Mouse (Mus musculus) hindbrain, embryonic 10.5 days (tissue): Measurements from ENCODE around the gene Rrp36. TPM values are rescaled to one million over a fixed set of nuclear protein-coding genes. Genes with fewer than 3 reads are reported as not detected.

Experiments
- DNase-seq: peaks from one replicate; pipeline ENCODE4 v3.0.0-alpha.2; 2017; ENCODE audit warnings: low spot score
- H3K27ac ChIP-seq: fragments of 300-500 bp; sonication (generic); 2 replicates; pipeline ENCODE4 v1.5.1; 2016; ENCODE audit warnings: mild to moderate bottlenecking, moderate library complexity
- H3K27me3 ChIP-seq: fragments of 300-500 bp; sonication (generic); 2 replicates; pipeline ENCODE4 v1.6.1; 2016; ENCODE audit warnings: mild to moderate bottlenecking; ENCODE audit not compliant: poor library complexity, insufficient read depth, severe bottlenecking
- H3K36me3 ChIP-seq: fragments of 300-500 bp; sonication (generic); 2 replicates; pipeline ENCODE4 v1.6.1; 2016; ENCODE audit warnings: mild to moderate bottlenecking, moderate library complexity
- H3K4me1 ChIP-seq: fragments of 300-500 bp; sonication (generic); replicated peaks from 2 replicates; pipeline ENCODE4 v1.6.1; 2016; ENCODE audit warnings: mild to moderate bottlenecking
- H3K4me3 ChIP-seq: fragments of 300-500 bp; sonication (generic); 2 replicates; pipeline ENCODE4 v1.5.1; 2016; ENCODE audit warnings: mild to moderate bottlenecking, moderate library complexity
- H3K9me3 ChIP-seq: fragments of 300-500 bp; sonication (generic); 2 replicates; pipeline ENCODE4 v1.6.1; 2016; ENCODE audit warnings: mild to moderate bottlenecking, moderate library complexity
- WGBS: fragments of 180-500 bp; shearing (Covaris S2); methylation state at CpG from one replicate; pipeline ENCODE4 v1.1.7; 2016; 5-methylcytosine and 5-hydroxymethylcytosine counted together
- polyA plus RNA-seq: library from polyadenylated mRNA; unstranded; fragments of >200 nt; fragmentation: Nextera tagmentation; extraction: Ambion mirVana; gene quantifications from 2 replicates; pipeline ENCODE4 v1.2.1, GENCODE M21; 2016

Gene Rrp36
- polyA plus RNA-seq, 1 experiment from 2014 or later: 67.5 TPM

DNA sequence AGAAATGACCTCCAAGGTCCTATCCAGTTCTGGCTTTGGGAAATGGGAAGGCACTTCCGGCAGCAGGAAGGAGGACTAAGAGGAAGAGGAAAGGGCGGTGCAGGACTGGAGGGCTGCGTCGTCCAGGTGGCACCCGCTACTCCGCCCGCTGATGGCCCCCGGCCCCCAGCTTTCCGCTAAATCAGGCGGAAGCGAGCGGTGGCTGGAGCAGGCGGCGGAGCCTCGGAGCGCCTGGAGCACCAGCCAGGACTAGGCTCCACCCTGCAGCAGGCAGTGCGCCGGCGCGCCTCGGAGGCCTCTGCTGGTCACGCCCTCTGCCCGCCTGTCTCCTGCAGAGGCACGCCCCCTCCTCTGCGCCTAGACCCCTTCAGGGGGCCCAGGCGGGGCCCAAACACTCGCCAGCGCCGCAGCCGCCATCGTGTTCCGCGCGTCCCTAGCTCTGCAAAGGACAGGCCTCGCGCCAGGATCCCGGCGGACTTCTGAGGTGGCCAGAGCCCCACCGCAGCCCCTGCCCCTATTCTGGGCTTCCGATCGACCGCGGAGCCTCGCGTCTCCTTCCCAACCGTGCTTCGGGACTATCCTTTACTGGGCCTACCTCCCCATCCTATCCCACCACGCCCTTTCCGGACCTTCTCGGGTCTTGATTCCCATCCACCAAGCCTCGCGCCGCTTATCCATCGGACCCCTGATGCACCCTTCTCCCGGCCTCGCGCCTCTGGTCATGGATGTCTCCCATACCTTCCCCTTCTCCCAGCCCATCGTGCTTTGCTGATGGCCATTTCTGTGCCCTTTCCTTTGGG, 23.7 kb downstream of the Rrp36 start, which contains the start of gene Cul7:
Gene Cul7 (plus strand): TSS at position 106 of the 800 bp plus-strand sequence.
- H3K4me3 ChIP-seq: peak within 1 kb of the TSS; percentile 65
- WGBS: under 1% methylated on average over 58 of the region's 58 CpGs
- H3K27me3 ChIP-seq: no peaks in the 10 kb centered on the region
- peak within 1 kb of the TSS; percentile 96 for H3K27ac ChIP-seq
- H3K4me1 ChIP-seq: peaks cover 53% of the 10 kb centered on the region
- H3K36me3 ChIP-seq: peaks cover 60% of the 10 kb centered on the region
- H3K9me3 ChIP-seq: no peaks in the 10 kb centered on the region
- peak; percentile 94 for DNase-seq

DNA sequence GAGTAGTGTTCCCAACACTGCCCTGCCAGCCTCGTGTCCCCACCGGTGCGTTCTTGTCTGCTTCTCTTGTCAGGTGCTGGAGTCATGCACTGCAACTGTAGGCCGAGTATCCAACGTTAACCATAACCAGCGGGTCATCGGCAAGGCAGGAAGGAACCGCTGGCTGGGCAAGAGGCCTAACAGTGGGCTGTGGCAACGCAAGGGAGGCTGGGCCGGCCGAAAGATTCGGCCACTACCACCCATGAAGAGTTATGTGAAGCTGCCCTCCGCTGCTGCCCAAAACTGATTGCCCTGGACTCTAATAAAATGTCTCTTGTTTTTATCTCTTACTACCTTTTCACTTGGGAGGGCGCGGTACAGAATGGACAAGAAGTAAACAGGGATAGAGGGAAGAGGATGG, 24.3 kb downstream of the Rrp36 start:
- Histone ChIP-seq H3K4me3 (peak overlapping the region; percentile 65), H3K36me3 (peaks cover 54% of the 10 kb centered on the region), H3K9me3 (no peaks in the 10 kb centered on the region), H3K4me1 (peaks cover 59% of the 10 kb centered on the region), H3K27me3 (no peaks in the 10 kb centered on the region), H3K27ac (peak overlapping the region; percentile 96)
- no peak for DNase-seq
- WGBS: 39% methylated on average over 15 of the region's 15 CpGs

DNA sequence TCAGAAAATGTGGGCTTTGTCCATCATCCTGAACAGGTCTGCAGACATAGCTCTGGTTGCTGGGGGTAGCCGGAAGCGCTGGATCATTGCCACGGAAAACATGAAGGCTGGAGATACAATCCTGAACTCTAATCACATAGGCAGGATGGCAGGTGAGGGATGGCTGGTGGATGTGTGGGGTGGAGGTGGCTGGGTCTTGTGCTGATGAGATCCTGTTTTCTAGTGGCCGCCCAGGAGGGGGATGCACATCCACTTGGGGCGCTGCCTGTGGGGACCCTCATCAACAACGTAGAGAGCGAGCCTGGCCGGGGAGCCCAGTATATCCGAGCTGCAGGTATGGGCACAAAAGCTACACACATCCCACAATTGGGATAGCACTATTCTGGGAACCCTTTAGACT, 25.7 kb downstream of the Rrp36 start:
- no peaks in the 10 kb centered on the region for H3K9me3 ChIP-seq
- H3K4me1 ChIP-seq: peaks cover 67% of the 10 kb centered on the region
- H3K4me3 ChIP-seq: no peak overlapping the region
- no peaks in the 10 kb centered on the region for H3K27me3 ChIP-seq
- WGBS: 89% methylated on average over 9 of the region's 9 CpGs
- no peak for DNase-seq
- H3K36me3 ChIP-seq: peaks cover 40% of the 10 kb centered on the region
- H3K27ac ChIP-seq: no peak overlapping the region

DNA sequence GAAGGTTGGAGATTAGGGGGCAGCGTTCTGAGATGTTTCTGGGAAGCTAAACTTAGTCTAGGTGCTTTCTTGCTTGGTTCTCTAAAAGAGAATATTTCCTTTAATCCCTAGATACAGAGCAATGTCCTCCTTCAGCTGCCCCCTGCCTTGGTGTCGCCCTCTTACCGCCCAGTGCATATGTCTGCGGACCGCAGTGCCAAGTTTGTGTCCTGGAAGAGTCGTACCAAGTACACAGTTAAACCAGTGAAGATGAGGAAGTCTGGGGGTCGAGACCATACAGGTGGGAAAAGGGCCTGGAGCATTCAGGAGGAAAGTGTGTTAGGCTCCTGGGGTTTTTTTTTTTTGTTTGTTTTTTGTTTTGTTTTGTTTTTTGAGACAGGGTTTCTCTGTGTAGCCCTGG, 26.9 kb downstream of the Rrp36 start:
- no peaks in the 10 kb centered on the region for H3K9me3 ChIP-seq
- DNase-seq: no peak
- peaks cover 30% of the 10 kb centered on the region for H3K36me3 ChIP-seq
- WGBS: 92% methylated on average over 7 of the region's 7 CpGs
- H3K27ac ChIP-seq: no peak overlapping the region
- peak overlapping the region; percentile 86; the same call in 1 of the 2 replicates for H3K4me3 ChIP-seq
- peaks cover 56% of the 10 kb centered on the region for H3K4me1 ChIP-seq
- no peaks in the 10 kb centered on the region for H3K27me3 ChIP-seq

DNA sequence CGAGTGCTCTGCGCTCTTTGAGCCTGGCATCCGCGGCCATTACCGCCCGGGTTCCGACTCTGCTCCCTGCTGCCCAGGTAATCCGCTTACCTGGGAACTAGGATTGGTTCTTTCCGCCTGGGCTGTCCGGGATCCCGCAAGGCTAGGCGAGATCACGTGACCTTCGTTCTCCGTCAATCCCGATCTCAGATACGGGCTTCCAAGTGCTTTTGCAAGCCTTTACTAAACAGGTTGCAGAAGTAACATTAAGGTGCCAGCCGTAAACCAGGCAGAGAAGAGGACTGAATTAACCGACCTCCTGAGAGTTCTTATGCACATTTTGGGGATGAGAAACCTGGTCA, 27.9 kb downstream of the Rrp36 start:
- no peak for DNase-seq
- H3K4me3 ChIP-seq: peak overlapping the region; percentile 86
- no peaks in the 10 kb centered on the region for H3K27me3 ChIP-seq
- WGBS: under 1% methylated on average over 19 of the region's 19 CpGs
- peaks cover 47% of the 10 kb centered on the region for H3K4me1 ChIP-seq
- H3K27ac ChIP-seq: peak overlapping the region; percentile 90
- peaks cover 30% of the 10 kb centered on the region for H3K36me3 ChIP-seq
- H3K9me3 ChIP-seq: no peaks in the 10 kb centered on the region

DNA sequence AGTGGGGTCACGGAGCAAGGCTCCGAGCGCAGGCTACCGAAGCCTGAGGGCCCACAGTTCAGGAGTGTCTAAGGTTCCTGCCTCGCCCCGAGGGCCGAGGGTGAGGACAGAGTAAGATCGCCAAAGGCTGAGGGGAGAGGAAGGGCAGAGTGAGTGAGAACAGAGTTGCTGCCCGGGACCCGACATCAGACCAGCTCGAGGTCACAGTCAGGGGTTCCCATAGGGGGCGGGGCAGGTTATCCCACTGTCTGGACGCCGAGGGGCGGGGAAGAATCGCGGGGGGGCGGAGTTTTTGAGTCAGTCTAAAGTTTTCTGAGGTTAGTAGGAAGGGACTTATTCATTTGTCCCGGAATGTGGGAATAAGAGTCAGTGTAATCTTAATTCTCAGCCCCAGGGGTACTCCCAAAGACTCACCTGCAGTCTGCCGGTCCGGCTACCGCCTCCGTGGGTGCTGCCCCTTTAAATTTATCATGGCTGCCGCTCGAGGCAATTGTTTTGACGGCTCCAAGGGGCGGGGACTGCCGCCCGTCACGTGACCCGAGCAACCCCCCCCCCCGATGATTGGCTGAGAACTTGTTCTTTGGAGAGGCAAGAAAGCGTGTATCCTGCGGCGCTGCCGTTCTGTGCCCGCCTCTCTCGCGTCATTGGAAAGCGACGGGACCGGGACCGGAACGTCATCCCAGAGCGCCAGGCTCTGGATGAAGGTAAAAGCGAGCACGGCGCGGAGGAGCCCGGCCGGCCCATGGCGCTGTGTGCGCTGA, 28.4 kb downstream of the Rrp36 start, which contains the start of the genes Klc4 and Mrpl2:
Gene Klc4 (minus strand): TSS at position 462 of the 761 bp plus-strand sequence.
Gene Mrpl2 (plus strand): TSS at position 669 of the 761 bp plus-strand sequence.
- Histone ChIP-seq H3K27ac (peak within 1 kb of the TSS; percentile 90), H3K4me1 (peaks cover 41% of the 10 kb centered on the region), H3K9me3 (no peaks in the 10 kb centered on the region), H3K36me3 (peaks cover 34% of the 10 kb centered on the region), H3K4me3 (peak within 1 kb of the TSS; percentile 86), H3K27me3 (no peaks in the 10 kb centered on the region)
- DNase-seq: peak; percentile 100
- under 1% methylated on average over 53 of the region's 53 CpGs for WGBS

DNA sequence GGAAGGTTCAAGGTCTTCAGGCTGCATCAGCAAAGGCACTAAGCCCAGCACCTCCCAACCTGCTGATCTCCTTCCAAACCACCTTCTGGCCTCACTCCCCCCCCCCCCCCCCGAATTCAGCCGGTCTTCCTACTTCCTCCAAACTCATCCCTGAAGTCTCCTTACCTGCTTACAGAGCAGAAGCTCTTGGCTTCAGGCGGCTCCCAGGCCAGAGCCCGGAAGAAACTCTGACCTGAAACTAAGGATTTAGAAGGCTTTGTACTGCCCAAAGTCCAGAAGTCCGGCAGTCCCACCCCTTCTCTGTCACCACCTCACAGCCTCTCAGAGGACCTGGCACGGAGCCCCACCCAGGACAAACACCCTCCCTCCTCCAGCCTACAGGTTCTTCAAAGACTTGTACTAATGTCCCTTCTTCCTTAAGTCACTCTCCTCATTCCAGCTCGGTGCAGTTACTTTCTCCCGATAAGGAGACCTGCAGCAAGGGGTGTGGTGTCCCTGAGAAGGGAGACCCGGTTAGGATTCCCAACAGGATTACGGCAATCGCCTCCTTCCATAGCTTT, 29.2 kb downstream of the Rrp36 start:
- 13% methylated on average over 11 of the region's 11 CpGs for WGBS
- Histone ChIP-seq H3K27ac (peak overlapping the region; percentile 90), H3K4me1 (peaks cover 34% of the 10 kb centered on the region), H3K4me3 (peak overlapping the region; percentile 86), H3K36me3 (peaks cover 41% of the 10 kb centered on the region), H3K27me3 (no peaks in the 10 kb centered on the region), H3K9me3 (no peaks in the 10 kb centered on the region)
- no peak for DNase-seq

DNA sequence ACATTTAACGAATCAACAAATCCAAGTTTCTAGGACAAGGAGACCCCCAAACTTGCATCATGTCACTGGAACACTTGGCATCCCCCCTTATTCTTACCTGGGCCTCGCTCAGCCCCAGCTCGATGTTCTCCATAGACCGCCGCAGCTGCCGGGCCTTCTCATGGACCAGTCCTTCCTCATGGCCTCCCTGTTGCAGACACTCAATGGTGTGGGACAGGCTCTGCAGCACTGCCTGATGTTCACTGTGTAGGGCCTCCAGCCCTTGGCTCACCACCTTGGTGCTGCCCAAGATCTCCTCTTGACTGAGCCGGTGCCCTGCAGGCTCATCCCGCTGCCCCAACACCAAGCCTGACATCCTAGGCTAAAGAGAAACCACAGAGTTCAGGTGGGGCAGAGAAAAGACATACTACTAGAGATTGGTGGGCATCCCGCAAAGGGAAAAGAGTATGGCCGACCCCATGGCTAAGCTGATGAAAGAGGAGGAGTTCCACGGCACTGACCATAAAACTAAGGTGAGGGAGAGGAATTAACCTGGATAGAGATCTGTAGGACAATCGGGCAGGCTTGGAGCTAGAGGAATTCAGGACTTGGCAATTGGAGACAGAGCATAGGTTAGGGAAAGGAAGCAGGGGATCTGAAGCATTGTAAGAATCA, 29.9 kb downstream of the Rrp36 start:
- Histone ChIP-seq H3K36me3 (peaks cover 47% of the 10 kb centered on the region), H3K27ac (no peak overlapping the region), H3K9me3 (no peaks in the 10 kb centered on the region), H3K4me1 (peaks cover 26% of the 10 kb centered on the region), H3K4me3 (peak overlapping the region; percentile 86), H3K27me3 (no peaks in the 10 kb centered on the region)
- DNase-seq: no peak
- 87% methylated on average over 12 of the region's 12 CpGs for WGBS

DNA sequence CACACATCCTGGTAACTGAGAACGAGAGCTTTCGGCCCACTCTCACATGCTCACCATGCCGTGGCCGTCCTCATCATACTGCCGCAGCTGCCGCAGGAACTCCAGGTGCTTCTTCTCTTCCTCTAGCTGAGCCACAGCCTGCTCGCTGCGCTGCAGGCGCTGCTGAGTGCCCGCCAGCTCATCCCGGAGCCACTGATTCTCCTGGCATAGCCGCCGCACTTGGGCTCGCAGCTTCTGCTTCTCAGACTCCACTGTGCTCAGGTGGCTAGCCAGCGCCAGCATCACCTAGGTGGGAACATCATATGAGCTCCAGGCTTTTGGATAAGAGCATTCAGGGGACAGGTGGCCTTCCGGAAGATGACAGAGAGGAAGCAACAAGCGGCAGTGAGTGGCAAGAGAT, 32.1 kb downstream of the Rrp36 start:
- H3K27me3 ChIP-seq: no peaks in the 10 kb centered on the region
- WGBS: 91% methylated on average over 17 of the region's 17 CpGs
- H3K27ac ChIP-seq: no peak overlapping the region
- no peak for DNase-seq
- peaks cover 23% of the 10 kb centered on the region for H3K4me1 ChIP-seq
- H3K9me3 ChIP-seq: no peaks in the 10 kb centered on the region
- no peak overlapping the region; the same call in 1 of the 2 replicates for H3K4me3 ChIP-seq
- peaks cover 32% of the 10 kb centered on the region for H3K36me3 ChIP-seq

DNA sequence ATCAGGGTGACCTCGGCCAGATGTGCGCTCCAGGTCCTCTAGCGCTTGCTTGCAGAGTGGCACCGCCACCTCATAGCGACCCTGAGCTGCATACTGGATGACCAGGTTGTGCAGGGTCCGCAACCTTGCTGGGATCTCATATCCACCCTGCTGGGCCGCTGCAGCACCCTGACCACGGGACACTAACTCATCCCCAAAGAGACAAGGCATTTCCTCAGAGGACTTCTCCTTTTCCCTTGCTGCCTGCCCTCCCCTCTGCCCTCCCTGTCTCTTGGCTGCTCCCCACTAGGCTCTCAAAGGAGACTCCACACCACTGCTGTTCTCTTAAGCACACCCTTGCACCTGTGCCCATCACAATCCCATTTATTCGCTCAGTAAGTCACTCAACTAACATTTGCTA, 34.2 kb downstream of the Rrp36 start:
- no peak overlapping the region for H3K27ac ChIP-seq
- H3K36me3 ChIP-seq: peaks cover 47% of the 10 kb centered on the region
- DNase-seq: no peak
- H3K9me3 ChIP-seq: no peaks in the 10 kb centered on the region
- WGBS: 81% methylated on average over 9 of the region's 9 CpGs
- peaks cover 24% of the 10 kb centered on the region for H3K4me1 ChIP-seq
- no peaks in the 10 kb centered on the region for H3K27me3 ChIP-seq
- H3K4me3 ChIP-seq: no peak overlapping the region

DNA sequence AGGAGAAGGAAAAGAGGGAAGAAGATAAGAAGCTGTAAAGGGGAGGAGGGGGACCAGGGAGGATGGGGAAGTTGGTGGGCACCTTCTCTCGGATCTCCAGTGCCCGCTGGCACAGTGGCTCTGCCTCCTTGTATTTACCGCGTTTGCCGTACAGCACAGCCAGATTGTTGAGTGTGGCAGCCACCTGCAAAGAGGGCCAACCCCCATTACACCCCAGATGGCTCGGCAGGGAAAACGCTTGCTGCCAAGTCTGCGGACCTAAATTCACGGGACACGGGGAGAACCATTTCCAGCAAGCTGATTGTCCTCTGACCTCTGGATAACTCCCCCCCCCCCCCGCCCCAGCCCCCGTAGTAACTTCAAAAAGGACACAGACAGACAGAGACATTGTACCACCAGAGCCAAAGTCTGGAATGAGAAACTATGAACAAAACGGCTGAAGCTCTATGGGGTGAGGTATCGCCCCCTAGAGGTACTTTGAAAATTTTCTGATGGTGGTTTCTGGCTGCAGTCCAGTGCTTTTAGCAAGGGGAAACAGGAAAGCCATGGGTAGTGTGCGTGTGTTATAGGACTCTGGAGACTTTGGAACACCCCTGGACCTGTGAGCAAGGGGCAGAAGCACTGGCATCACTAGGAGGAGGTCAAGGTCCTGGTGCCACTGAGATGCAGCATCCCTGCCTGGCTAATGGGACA, 37.2 kb downstream of the Rrp36 start:
- Histone ChIP-seq H3K4me1 (peaks cover 21% of the 10 kb centered on the region), H3K4me3 (peak overlapping the region; percentile 23), H3K9me3 (no peaks in the 10 kb centered on the region), H3K27me3 (no peaks in the 10 kb centered on the region), H3K36me3 (peaks cover 67% of the 10 kb centered on the region), H3K27ac (peak overlapping the region; percentile 82)
- peak; percentile 49 for DNase-seq
- 29% methylated on average over 15 of the region's 15 CpGs for WGBS
